Mouse (Mus musculus) layer of hippocampus, adult 9-10 months (tissue): ENCODE results near the gene Gm17482.
A peak's percentile ranks its signal among the peaks of the same experiment; 100 is the strongest.
"Not testable (repeated sequence)": the region's sequence is repeated elsewhere in the genome, so short reads cannot be mapped to it uniquely, and the experiment has no call there.

Source experiments
- DNase-seq: peaks from one replicate; pipeline ENCODE4 v3.0.0; 2022; ENCODE audit warnings: low spot score

The Gm17482 gene

GRCm38 (mm10) chr6:115227043-115227442 lies at the start of gene Gm17482:
Gm17482 (plus strand) TSS chr6:115227343.
- no peak for DNase-seq

GRCm38 (mm10) chr6:115178826-115179225 lies 48.3 kb upstream of the Gm17482 start:
- DNase-seq = no peak

- no peak for DNase-seq
Measured at GRCm38 (mm10) chr6:115181094-115181493, 46.0 kb upstream of the Gm17482 start.

GRCm38 (mm10) chr6:115191111-115191510 lies 36.0 kb upstream of the Gm17482 start:
- no peak for DNase-seq

- no peak for DNase-seq
Measured at GRCm38 (mm10) chr6:115200753-115201152, 26.4 kb upstream of the Gm17482 start.

GRCm38 (mm10) chr6:115203029-115203428 lies 24.1 kb upstream of the Gm17482 start:
- DNase-seq = no peak

- no peak for DNase-seq
Measured at GRCm38 (mm10) chr6:115210187-115210586, 17.0 kb upstream of the Gm17482 start.

- DNase-seq = no peak
Measured at GRCm38 (mm10) chr6:115210820-115211219, 16.3 kb upstream of the Gm17482 start.

GRCm38 (mm10) chr6:115212132-115212903 lies 14.8 kb upstream of the Gm17482 start:
- DNase-seq = no peak

GRCm38 (mm10) chr6:115213129-115213528 lies 14.0 kb upstream of the Gm17482 start:
- no peak for DNase-seq

GRCm38 (mm10) chr6:115221215-115221641 lies 5.9 kb upstream of the Gm17482 start:
- no peak for DNase-seq

GRCm38 (mm10) chr6:115225519-115225918 lies 1.6 kb upstream of the Gm17482 start:
- DNase-seq = peak; percentile 74

- peak; percentile 77 for DNase-seq
Measured at GRCm38 (mm10) chr6:115227529-115227928, 386 bp downstream of the Gm17482 start.

GRCm38 (mm10) chr6:115230557-115230956 lies 3.4 kb downstream of the Gm17482 start:
- no peak for DNase-seq

GRCm38 (mm10) chr6:115231836-115232235 lies 4.7 kb downstream of the Gm17482 start:
- no peak for DNase-seq

- no peak for DNase-seq
Measured at GRCm38 (mm10) chr6:115232562-115232961, 5.4 kb downstream of the Gm17482 start.

- no peak for DNase-seq
Measured at GRCm38 (mm10) chr6:115238031-115239027, 11.2 kb downstream of the Gm17482 start.

GRCm38 (mm10) chr6:115239335-115239734 lies 12.2 kb downstream of the Gm17482 start:
- no peak for DNase-seq

GRCm38 (mm10) chr6:115240431-115240830 lies 13.3 kb downstream of the Gm17482 start:
- not testable (repeated sequence) for DNase-seq

- no peak for DNase-seq
Measured at GRCm38 (mm10) chr6:115241131-115241699, 14.1 kb downstream of the Gm17482 start.

GRCm38 (mm10) chr6:115241939-115242338 lies 14.8 kb downstream of the Gm17482 start:
- DNase-seq = no peak

GRCm38 (mm10) chr6:115244222-115244621 lies 17.1 kb downstream of the Gm17482 start:
- DNase-seq = no peak
